Mouse (Mus musculus) kidney, postnatal 0 days (tissue): ENCODE data around the gene Pam. TPM values are rescaled to one million over a fixed set of nuclear protein-coding genes. Genes with fewer than 3 reads are reported as not detected.

ENCODE experiments used
- ATAC-seq: fragments of 200-750 bp; cut with Nextera tagmentation; replicated peaks from 2 replicates; pipeline ENCODE4 v1.8.0; 2017; ENCODE audit warnings: low read depth, moderate number of reproducible peaks, moderate TSS enrichment, moderate library complexity; ENCODE audit not compliant: low FRiP score
- DNase-seq: peaks from one replicate; pipeline ENCODE4 v3.0.0-alpha.2; 2016; ENCODE audit warnings: low spot score
- H3K27ac ChIP-seq: fragments of 300-500 bp; sonication (generic); 2 replicates; pipeline ENCODE4 v1.5.1; 2014; ENCODE audit warnings: mild to moderate bottlenecking
- H3K27me3 ChIP-seq: fragments of 300-500 bp; sonication (generic); 2 replicates; pipeline ENCODE4 v1.6.1; 2014; ENCODE audit warnings: low read length, mixed read lengths; ENCODE audit not compliant: insufficient read depth
- H3K36me3 ChIP-seq: fragments of 300-500 bp; sonication (generic); 2 replicates; pipeline ENCODE4 v1.6.1; 2014; ENCODE audit warnings: low read length, mixed read lengths; ENCODE audit not compliant: insufficient read depth
- H3K4me1 ChIP-seq: fragments of 300-500 bp; sonication (generic); replicated peaks from 2 replicates; pipeline ENCODE4 v1.6.1; 2014; ENCODE audit warnings: antibody characterized with exemption, low read length, mixed read lengths; ENCODE audit not compliant: insufficient read depth
- H3K4me2 ChIP-seq: fragments of 300-500 bp; sonication (generic); 2 replicates; pipeline ENCODE4 v1.6.1; 2014; ENCODE audit warnings: mild to moderate bottlenecking, low read length, moderate library complexity, mixed read lengths
- H3K4me3 ChIP-seq: fragments of 300-500 bp; sonication (generic); replicated peaks from 2 replicates; pipeline ENCODE4 v1.5.1; 2014; ENCODE audit warnings: low read depth, low read length
- H3K9ac ChIP-seq: fragments of 300-500 bp; sonication (generic); 2 replicates; pipeline ENCODE4 v1.6.1; 2014; ENCODE audit warnings: low read depth, low read length
- H3K9me3 ChIP-seq: fragments of 300-500 bp; sonication (generic); replicated peaks from 2 replicates; pipeline ENCODE4 v1.6.1; 2016; ENCODE audit warnings: low read length, inconsistent platforms, mixed read lengths
- CTCF ChIP-seq: IDR thresholded peaks from 2 replicates; pipeline ENCODE4 v1.5.1; 2016; ENCODE audit warnings: antibody characterized with exemption, low read depth, mild to moderate bottlenecking, moderate library complexity
- WGBS: fragments of 180-500 bp; shearing (Covaris S2); extraction: QIAGEN DNeasy Blood & Tissue Kit; methylation state at CpG from one replicate; pipeline ENCODE4 v1.1.7; 2014; 5-methylcytosine and 5-hydroxymethylcytosine counted together
- polyA plus RNA-seq: library from polyadenylated mRNA; unstranded; fragments of >200 nt; fragmentation: Nextera tagmentation; extraction: Ambion mirVana; gene quantifications from 2 replicates; pipeline ENCODE4 v1.2.1, GENCODE M21; 2015

The Pam gene
- polyA plus RNA-seq, 1 experiment from 2014 or later, result 67.6 TPM

- ATAC-seq (no peak), DNase-seq (no peak)
- Histone ChIP-seq H3K27me3 (no peaks in the 10 kb centered on the region), H3K27ac (no peak overlapping the region), H3K4me2 (no peak overlapping the region), H3K9me3 (no peaks in the 10 kb centered on the region), H3K4me3 (no peak overlapping the region), H3K4me1 (no peaks in the 10 kb centered on the region), H3K36me3 (no peaks in the 10 kb centered on the region), H3K9ac (no peak overlapping the region)
- WGBS, result 86% methylated on average over 3 of the region's 3 CpGs
- TF ChIP-seq CTCF, result no peak
These were observed 30.8 kb upstream of the Pam start for GRCm38 (mm10) chr1:98126268-98126667.

DNA sequence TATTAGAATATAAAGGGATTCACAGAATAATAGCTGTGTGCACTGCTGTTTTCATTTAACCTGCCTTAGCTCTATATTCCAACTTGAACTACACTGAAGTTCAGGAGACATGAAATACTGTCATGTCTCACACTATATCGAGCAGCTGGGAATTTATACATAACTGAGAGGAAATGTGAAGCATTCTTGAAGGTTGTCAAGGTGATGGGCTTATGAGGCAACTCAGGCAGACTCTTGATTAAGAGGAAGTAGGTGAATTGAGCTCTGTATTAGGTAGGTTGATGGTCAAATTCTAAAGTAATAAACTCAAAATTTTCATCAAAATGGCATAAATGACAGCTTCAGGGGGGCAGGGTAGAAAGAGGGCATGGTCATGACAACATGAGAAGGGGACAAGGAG is 29.3 kb upstream of the Pam start:
- H3K36me3 ChIP-seq, result no peaks in the 10 kb centered on the region
- 64% methylated on average over 1 of the region's 1 CpGs for WGBS
- H3K9ac ChIP-seq, result no peak overlapping the region
- no peaks in the 10 kb centered on the region for H3K4me1 ChIP-seq
- TF ChIP-seq CTCF, result no peak
- H3K4me2 ChIP-seq, result no peak overlapping the region
- DNase-seq (no peak), ATAC-seq (no peak)
- no peaks in the 10 kb centered on the region for H3K27me3 ChIP-seq
- no peaks in the 10 kb centered on the region for H3K9me3 ChIP-seq
- no peak overlapping the region for H3K27ac ChIP-seq
- no peak overlapping the region for H3K4me3 ChIP-seq

GRCm38 (mm10) chr1:98119595-98119994 is 24.1 kb upstream of the Pam start:
- DNase-seq, result no peak
- no peak for TF ChIP-seq CTCF
- Histone ChIP-seq H3K4me2 (no peak overlapping the region), H3K4me3 (no peak overlapping the region), H3K9ac (no peak overlapping the region), H3K4me1 (no peaks in the 10 kb centered on the region), H3K27ac (no peak overlapping the region), H3K9me3 (no peaks in the 10 kb centered on the region), H3K36me3 (no peaks in the 10 kb centered on the region), H3K27me3 (no peaks in the 10 kb centered on the region)
- 81% methylated on average over 6 of the region's 6 CpGs for WGBS
- no peak for ATAC-seq

GRCm38 (mm10) chr1:98107599-98107998 is 12.2 kb upstream of the Pam start:
- Histone ChIP-seq H3K4me1 (no peaks in the 10 kb centered on the region), H3K4me3 (no peak overlapping the region), H3K9ac (no peak overlapping the region), H3K36me3 (no peaks in the 10 kb centered on the region), H3K27me3 (no peaks in the 10 kb centered on the region), H3K27ac (no peak overlapping the region), H3K9me3 (0 out of 2 replicates have a peak, but pooled peaks cover 5% of the 10 kb centered on the region), H3K4me2 (no peak overlapping the region)
- no peak for TF ChIP-seq CTCF
- no peak for DNase-seq
- ATAC-seq, result no peak
- WGBS, result 46% methylated on average over 2 of the region's 2 CpGs

- WGBS, result 75% methylated on average over 4 of the region's 4 CpGs
These were observed 4.0 kb upstream of the Pam start for GRCm38 (mm10) chr1:98099441-98099840.

DNA sequence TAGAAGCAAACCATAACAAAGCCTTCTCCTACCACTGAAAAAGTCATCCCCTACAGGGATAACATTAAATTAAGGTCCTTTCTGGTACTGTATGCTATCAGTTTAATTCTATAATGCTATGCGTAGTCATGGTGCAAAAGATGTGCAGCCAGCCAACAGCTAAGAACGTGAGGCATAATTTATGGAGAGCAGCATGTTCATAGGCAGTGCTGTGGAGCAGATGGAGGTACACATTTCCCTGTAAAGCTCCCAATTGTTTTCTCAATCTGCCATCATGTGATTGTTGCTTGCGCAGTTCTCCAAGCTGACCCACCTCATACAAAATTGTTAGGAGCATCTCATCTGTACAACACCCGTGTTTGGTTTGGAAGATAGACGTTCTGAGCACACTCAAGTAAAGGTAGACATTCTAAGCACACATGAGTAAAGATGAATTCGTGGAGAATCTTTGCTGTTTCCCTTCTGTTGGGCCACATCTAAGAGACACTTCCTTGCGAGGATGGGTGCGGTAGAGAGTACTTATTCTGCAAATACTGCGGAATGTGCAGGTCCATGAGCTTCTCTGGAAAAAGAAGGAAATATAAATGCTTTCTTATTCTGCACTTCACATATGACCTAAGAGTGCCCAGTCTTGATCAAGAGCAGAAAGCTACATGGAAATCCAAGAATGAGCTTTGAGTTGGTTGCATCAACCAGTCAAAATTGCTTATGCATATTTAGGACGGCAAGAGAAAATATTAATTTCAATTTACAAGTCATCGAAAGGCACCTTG is 2.7 kb upstream of the Pam start:
- no peak for TF ChIP-seq CTCF
- Histone ChIP-seq H3K9me3 (0 out of 2 replicates have a peak, but pooled peaks cover 5% of the 10 kb centered on the region), H3K36me3 (no peaks in the 10 kb centered on the region), H3K4me2 (no peak overlapping the region), H3K27me3 (no peaks in the 10 kb centered on the region), H3K4me3 (no peak overlapping the region), H3K27ac (no peak overlapping the region), H3K9ac (no peak overlapping the region), H3K4me1 (0 out of 2 replicates have a peak, but pooled peaks cover 3% of the 10 kb centered on the region)
- DNase-seq (no peak), ATAC-seq (no peak)
- 88% methylated on average over 11 of the region's 11 CpGs for WGBS

More at GRCm38 (mm10) chr1:98099441-98099840, 4.0 kb upstream of the Pam start:
- Histone ChIP-seq H3K9me3 (0 out of 2 replicates have a peak, but pooled peaks cover 5% of the 10 kb centered on the region), H3K4me3 (no peak overlapping the region), H3K4me1 (0 out of 2 replicates have a peak, but pooled peaks cover 2% of the 10 kb centered on the region), H3K9ac (no peak overlapping the region), H3K27ac (no peak overlapping the region), H3K4me2 (no peak overlapping the region), H3K27me3 (no peaks in the 10 kb centered on the region), H3K36me3 (no peaks in the 10 kb centered on the region)
- DNase-seq (no peak), ATAC-seq (no peak)
- no peak for TF ChIP-seq CTCF
